In genomic region chr8:70001176-70001891, GRCm38 (mm10) we compare ENCODE assay signal across 8 mouse cellular contexts. TPM values are rescaled to one million over a fixed set of nuclear protein-coding genes. Genes with fewer than 3 reads are reported as not detected.
A peak's percentile ranks its signal among the peaks of the same experiment; 100 is the strongest.
DNase-seq lines count a peak whose midpoint lies in the region; ATAC-seq and TF ChIP-seq lines count a peak whose summit lies in the region.

No protein-coding gene starts in this region.

- H3K4me1 ChIP-seq in liver, embryonic 15.5 days (replicated peaks): peaks cover 39% of the 10 kb centered on the region

- H3K27ac ChIP-seq in left cerebral cortex, adult 2 months: no peak overlapping the region
- H3K27ac ChIP-seq in liver, embryonic 15.5 days (replicated peaks): peak overlapping the region; percentile 84

- TF ChIP-seq CTCF in left cerebral cortex, adult 2 months (IDR thresholded peaks at IDR 0.05): peak; percentile 59

- peak overlapping the region; percentile 46 for H3K9ac ChIP-seq in liver, embryonic 15.5 days

- H3K36me3 ChIP-seq in liver, embryonic 15.5 days (replicated peaks): no peaks in the 10 kb centered on the region

- ATAC-seq in liver, embryonic 15.5 days (ENCODE audit: insufficient read depth): peak; percentile 74

- H3K27me3 ChIP-seq in liver, embryonic 15.5 days: no peaks in the 10 kb centered on the region

- no peak overlapping the region for H3K4me3 ChIP-seq in left cerebral cortex, adult 2 months
- peak overlapping the region; percentile 43 for H3K4me3 ChIP-seq in liver, embryonic 15.5 days (replicated peaks)

- peak overlapping the region; percentile 77 for H3K4me2 ChIP-seq in liver, embryonic 15.5 days

- intact Hi-C loops in left cerebral cortex, adult 2 months (cut with DNase I): loop anchor here (1.0 kb wide), 1 partner anchor 82 kb away; no protein-coding TSS in a partner anchor
- intact Hi-C loops in left cerebral cortex, postnatal 36 days (cut with DNase I): no loop called here

- no peaks in the 10 kb centered on the region for H3K9me3 ChIP-seq in liver, embryonic 15.5 days (replicated peaks)

- under 1% methylated on average over 16 of the region's 16 CpGs for WGBS in liver, embryonic 15.5 days (ENCODE audit: insufficient replicate concordance)

- no peak for DNase-seq in left cerebral cortex, adult 2 months (ENCODE audit: extremely low spot score in 1 of 2, low spot score in 2 of 2)
- no peak for DNase-seq in left cerebral cortex, postnatal 36 days (ENCODE audit: low spot score in 2 of 2)
- DNase-seq in cerebellum, adult 9-11 months: peak; percentile 38
- DNase-seq in gastrocnemius, postnatal 10 days: peak; percentile 32
- DNase-seq in induced T-regulatory cell, adult 2 months (ENCODE audit: low read depth): peak; percentile 83
- DNase-seq in neural tube, embryonic 10.5 days (ENCODE audit: extremely low spot score, low spot score): peak; percentile 33
- DNase-seq in thymus, postnatal 0 days (ENCODE audit: low spot score): peak; percentile 71

RNA-seq across cellular contexts. Expression of gene Gatad2a, which starts 5.2 kb away (rescaled TPM):
- total RNA-seq in left cerebral cortex, adult 2 months (2021): 10 to 100 TPM; 27.6 to 32.2 TPM
- 10 to 100 TPM; 27.3 to 27.6 TPM for total RNA-seq in left cerebral cortex, postnatal 36 days (2021)
- total RNA-seq in gastrocnemius, postnatal 10 days (2021): 10 to 100 TPM; 40.4 to 46.5 TPM
- 28.0 and 32.2 TPM in 2 replicates for polyA plus RNA-seq in liver, embryonic 15.5 days (2015; fragmentation: Nextera tagmentation; extraction: Ambion mirVana)
- 60.6 and 60.8 TPM in 2 replicates for polyA plus RNA-seq in thymus, postnatal 0 days (2015; fragmentation: Nextera tagmentation; extraction: Ambion mirVana)

RNA-seq across cellular contexts. Expression of gene Mau2, which starts 41.2 kb away (rescaled TPM):
- total RNA-seq in left cerebral cortex, adult 2 months (2021): 10 to 100 TPM; 74.4 to 75.2 TPM
- 10 to 100 TPM; 71.3 to 78.7 TPM for total RNA-seq in left cerebral cortex, postnatal 36 days (2021)
- total RNA-seq in gastrocnemius, postnatal 10 days (2021): 10 to 100 TPM; 27.8 to 30.9 TPM
- 23.0 and 25.6 TPM in 2 replicates for polyA plus RNA-seq in liver, embryonic 15.5 days (2015; fragmentation: Nextera tagmentation; extraction: Ambion mirVana)
- polyA plus RNA-seq in thymus, postnatal 0 days (2015; fragmentation: Nextera tagmentation; extraction: Ambion mirVana): 45.2 and 50.5 TPM in 2 replicates

RNA-seq across cellular contexts. Expression of gene Sugp1, which starts 41.3 kb away (rescaled TPM):
- 10 to 100 TPM; 52.5 to 54.2 TPM for total RNA-seq in left cerebral cortex, adult 2 months (2021)
- 10 to 100 TPM; 48.5 to 53.4 TPM for total RNA-seq in left cerebral cortex, postnatal 36 days (2021)
- 10 to 100 TPM; 20.2 to 22.5 TPM for total RNA-seq in gastrocnemius, postnatal 10 days (2021)
- polyA plus RNA-seq in liver, embryonic 15.5 days (2015; fragmentation: Nextera tagmentation; extraction: Ambion mirVana): 15.3 and 16.2 TPM in 2 replicates
- polyA plus RNA-seq in thymus, postnatal 0 days (2015; fragmentation: Nextera tagmentation; extraction: Ambion mirVana): 40.7 and 44.3 TPM in 2 replicates

Comparison
In these comparisons a context has a peak if more than half of its experiments do, and no peak if none do; other contexts are left out.
1. DNase-seq: peak in cerebellum, adult 9-11 months (single experiment), gastrocnemius, postnatal 10 days (single experiment), induced T-regulatory cell, adult 2 months (single experiment), neural tube, embryonic 10.5 days (single experiment) and thymus, postnatal 0 days (single experiment); none in left cerebral cortex, adult 2 months (0 of 2) and left cerebral cortex, postnatal 36 days (0 of 2).